Mouse (Mus musculus): ENCODE measurements around the gene Ythdf1.
A peak's percentile ranks its signal among the peaks of the same experiment; 100 is the strongest.

Ythdf1 gene

GRCm38 (mm10) chr2:180905556-180906221, 15.1 kb downstream of the Ythdf1 start:
- no peak for DNase-seq

GRCm38 (mm10) chr2:180904435-180905208, 16.1 kb downstream of the Ythdf1 start:
- DNase-seq: no peak

- no peak for DNase-seq
These were observed 18.7 kb downstream of the Ythdf1 start for GRCm38 (mm10) chr2:180902086-180902485.

- DNase-seq: no peak
These were observed 22.9 kb downstream of the Ythdf1 start for GRCm38 (mm10) chr2:180897857-180898256.

- DNase-seq: no peak
These were observed 23.7 kb downstream of the Ythdf1 start for GRCm38 (mm10) chr2:180896819-180897625.

DNA sequence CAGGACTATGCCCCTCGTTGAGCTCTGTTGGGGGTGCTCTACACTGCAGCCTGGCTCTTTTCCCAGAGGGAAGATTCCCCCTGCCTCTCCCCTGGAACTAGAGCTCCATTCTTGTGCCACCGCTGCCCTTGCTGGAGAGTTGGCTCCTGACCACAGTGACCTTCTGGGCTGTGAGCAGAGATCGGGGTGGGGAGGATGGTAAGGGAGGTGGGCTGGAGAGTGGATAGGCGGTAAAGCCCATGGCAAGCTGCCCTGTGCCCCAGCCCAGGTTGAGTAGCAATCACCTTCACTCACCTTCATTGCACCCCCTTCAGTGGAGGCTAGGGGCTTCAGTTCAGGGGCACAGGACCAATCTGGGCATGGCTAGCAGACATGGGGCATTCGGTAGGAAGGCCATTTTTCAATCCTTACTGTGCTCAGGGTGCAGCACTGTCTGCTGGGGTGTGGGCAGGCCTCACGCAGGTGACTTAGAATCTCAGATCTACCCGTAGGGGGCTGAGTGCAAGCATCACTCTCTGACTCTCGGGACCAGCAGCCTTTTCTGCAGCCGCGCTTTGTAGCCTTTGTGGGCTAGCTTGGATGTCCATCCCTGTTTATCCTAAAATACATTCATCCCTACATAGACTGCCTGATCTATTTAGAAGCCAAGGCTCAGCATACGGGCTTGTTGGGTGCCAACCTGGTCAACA, 24.8 kb downstream of the Ythdf1 start:
- no peak for DNase-seq

DNA sequence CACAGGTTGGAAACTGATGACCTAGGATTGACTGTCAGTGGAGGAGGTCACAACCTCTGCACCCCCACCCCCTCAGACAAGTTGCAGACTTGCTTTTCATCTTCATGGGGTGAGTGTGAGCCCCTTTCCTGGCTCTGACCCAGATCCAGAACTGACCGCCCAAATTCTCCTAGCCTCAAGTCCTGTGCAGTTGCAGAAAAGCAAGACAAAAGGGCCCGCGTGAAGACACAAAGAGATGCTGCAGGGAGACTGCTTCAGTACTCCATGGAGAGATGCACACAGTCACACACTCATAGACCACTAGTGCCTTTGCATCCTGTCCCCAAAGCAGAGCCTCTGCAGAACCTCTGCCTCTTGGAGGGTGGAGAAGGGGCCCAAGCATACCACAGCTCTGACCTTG, 25.4 kb downstream of the Ythdf1 start:
- no peak for DNase-seq

DNA sequence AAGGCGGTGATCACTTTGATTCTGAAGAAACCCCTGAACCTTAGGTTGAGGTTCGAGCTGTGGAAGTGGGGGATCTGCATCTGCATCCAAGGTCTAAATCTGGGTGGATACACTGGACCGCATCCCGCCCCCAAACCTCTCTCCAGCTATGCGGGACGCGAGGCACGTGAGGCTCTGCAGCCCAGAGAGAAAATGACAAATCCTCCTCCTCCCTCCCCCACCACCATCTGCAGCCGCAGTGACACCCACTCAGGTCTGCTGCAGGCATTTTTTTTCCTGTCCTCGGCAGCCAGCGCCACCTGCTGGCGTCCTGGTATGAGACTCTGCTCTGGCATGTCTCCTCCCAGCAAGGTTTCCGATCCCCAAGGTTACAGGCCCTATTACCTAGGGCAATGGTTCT, 26.0 kb downstream of the Ythdf1 start:
- DNase-seq: peak; percentile 42

GRCm38 (mm10) chr2:180894029-180894623, 26.6 kb downstream of the Ythdf1 start:
- DNase-seq: peak; percentile 60

DNA sequence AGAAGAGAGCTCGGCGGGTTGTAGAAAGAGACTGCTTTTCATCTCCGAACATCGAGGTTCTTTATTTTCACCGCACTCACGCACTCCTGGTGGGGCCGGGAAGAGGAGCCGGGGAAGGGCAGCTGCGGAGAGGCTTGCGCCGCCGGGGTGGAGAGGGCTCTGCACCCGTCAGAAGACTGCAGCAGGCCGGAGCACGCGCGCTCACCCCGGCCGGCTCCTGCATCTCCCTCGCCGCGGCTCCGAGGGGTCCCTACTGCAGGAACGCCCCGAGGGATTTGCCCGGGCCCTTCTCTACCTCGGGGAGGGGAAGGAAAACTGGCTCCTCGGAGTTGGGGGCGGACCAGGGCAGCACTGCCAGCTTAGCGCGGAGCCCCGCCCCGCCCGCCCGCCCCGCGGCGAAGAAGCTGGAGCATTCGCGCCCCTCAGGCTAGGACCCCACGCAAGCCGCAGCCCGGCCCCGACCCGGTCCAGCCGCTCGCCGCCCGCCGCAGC, 27.2 kb downstream of the Ythdf1 start:
- no peak for DNase-seq

DNA sequence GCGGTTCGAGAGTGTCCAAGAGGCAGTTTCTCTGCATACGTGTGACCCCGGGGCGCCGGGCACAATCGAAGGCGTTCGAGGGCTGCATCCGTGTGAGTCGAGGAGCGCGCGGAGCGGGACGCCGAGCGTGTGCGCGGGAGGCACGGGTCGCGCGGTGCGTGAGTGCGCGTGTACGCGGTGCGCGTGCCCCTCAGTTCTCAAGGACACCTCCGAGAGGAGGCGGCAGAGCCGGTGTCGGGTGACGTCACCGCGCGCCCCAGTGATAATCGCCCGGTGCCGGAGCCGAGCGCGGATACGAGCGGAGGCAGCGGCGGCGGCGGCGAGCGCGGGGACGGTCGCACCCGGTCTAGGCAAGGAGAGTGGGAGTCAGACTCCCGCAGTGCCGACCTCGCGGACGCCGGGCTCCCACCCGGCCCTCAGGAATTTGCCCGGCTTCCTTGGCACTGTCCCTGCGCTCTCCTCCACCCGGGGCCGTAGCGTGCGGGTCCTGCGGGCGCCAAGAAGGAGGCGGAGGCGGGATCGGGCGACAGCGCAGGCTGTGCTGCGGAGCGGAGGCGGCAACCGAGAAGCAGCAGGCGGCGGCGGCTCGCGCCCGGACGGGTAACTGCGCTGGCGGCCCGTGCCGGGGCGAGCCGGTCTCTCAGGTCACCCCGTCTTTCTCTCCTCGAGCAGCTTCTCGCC, 27.8 kb downstream of the Ythdf1 start:
- DNase-seq: no peak

- no peak for DNase-seq
These were observed 28.9 kb downstream of the Ythdf1 start for GRCm38 (mm10) chr2:180891835-180892323.

- DNase-seq: no peak
These were observed 29.5 kb downstream of the Ythdf1 start for GRCm38 (mm10) chr2:180891075-180891834.

GRCm38 (mm10) chr2:180890422-180891074, 30.2 kb downstream of the Ythdf1 start:
- DNase-seq: no peak

- DNase-seq: no peak
These were observed 30.8 kb downstream of the Ythdf1 start for GRCm38 (mm10) chr2:180889921-180890280.

GRCm38 (mm10) chr2:180889271-180889920, 31.4 kb downstream of the Ythdf1 start:
- no peak for DNase-seq

GRCm38 (mm10) chr2:180885270-180885669, 35.5 kb downstream of the Ythdf1 start:
- no peak for DNase-seq

DNA sequence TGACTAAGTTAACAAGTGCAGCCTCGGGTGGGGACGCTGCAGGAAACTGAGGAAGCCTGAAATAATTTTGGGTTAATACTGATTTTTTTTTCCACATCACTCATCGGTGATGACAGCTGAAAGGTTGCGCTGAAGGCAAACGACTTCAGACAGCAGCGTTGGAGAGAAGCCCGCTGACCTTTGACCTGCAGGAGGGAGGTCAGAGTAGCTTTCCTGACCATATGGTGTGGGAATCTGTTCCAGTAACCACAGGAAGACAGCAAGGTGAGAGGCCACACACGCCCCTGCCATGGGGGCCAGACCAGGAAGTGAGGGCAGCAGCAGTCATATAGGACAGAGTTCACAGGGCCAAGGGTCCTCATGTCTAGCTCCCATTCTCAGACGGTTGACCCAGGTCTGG, 39.5 kb downstream of the Ythdf1 start:
- no peak for DNase-seq

- DNase-seq: no peak
These were observed 41.2 kb downstream of the Ythdf1 start for GRCm38 (mm10) chr2:180879365-180880067.
